Mouse (Mus musculus) midbrain, embryonic 11.5 days (tissue): ENCODE data around the gene Atp9a. TPM values are rescaled to one million over a fixed set of nuclear protein-coding genes. Genes with fewer than 3 reads are reported as not detected.

ENCODE experiments used
- ATAC-seq: fragments of 200-750 bp; cut with Nextera tagmentation; 2 replicates; pipeline ENCODE4 v1.8.0; 2017; ENCODE audit warnings: moderate TSS enrichment, moderate library complexity; ENCODE audit not compliant: low FRiP score
- DNase-seq: peaks from one replicate; pipeline ENCODE4 v3.0.0; 2015; ENCODE audit warnings: low spot score; ENCODE audit errors: missing footprints
- H3K27ac ChIP-seq: fragments of 300-500 bp; sonication (generic); 2 replicates; pipeline ENCODE4 v1.5.1; 2014; ENCODE audit warnings: low read depth, low read length
- H3K27me3 ChIP-seq: fragments of 300-500 bp; sonication (generic); 2 replicates; pipeline ENCODE4 v1.6.1; 2014; ENCODE audit warnings: mild to moderate bottlenecking, low read length, moderate library complexity, mixed read lengths; ENCODE audit not compliant: control insufficient read depth, insufficient read depth
- H3K36me3 ChIP-seq: fragments of 300-500 bp; sonication (generic); 2 replicates; pipeline ENCODE4 v1.6.1; 2014; ENCODE audit warnings: mild to moderate bottlenecking, low read length, moderate library complexity, mixed read lengths; ENCODE audit not compliant: control insufficient read depth, insufficient read depth
- H3K4me1 ChIP-seq: fragments of 300-500 bp; sonication (generic); 2 replicates; pipeline ENCODE4 v1.6.1; 2014; ENCODE audit warnings: low read length; ENCODE audit not compliant: control insufficient read depth, insufficient read depth
- H3K4me2 ChIP-seq: fragments of 300-500 bp; sonication (generic); 2 replicates; pipeline ENCODE4 v1.6.1; 2014; ENCODE audit warnings: mild to moderate bottlenecking, moderate library complexity
- H3K4me3 ChIP-seq: fragments of 300-500 bp; sonication (generic); 2 replicates; pipeline ENCODE4 v1.5.1; 2014; ENCODE audit warnings: low read depth, low read length
- H3K9ac ChIP-seq: fragments of 300-500 bp; sonication (generic); 2 replicates; pipeline ENCODE4 v1.6.1; 2014; ENCODE audit warnings: low read length
- H3K9me3 ChIP-seq: fragments of 300-500 bp; sonication (generic); 2 replicates; pipeline ENCODE4 v1.6.1; 2016; ENCODE audit warnings: low read length; ENCODE audit not compliant: control insufficient read depth
- WGBS: fragments of 180-500 bp; shearing (Covaris S2); extraction: QIAGEN DNeasy Blood & Tissue Kit; methylation state at CpG from one replicate; pipeline ENCODE4 v1.1.7; 2014; 5-methylcytosine and 5-hydroxymethylcytosine counted together
- polyA plus RNA-seq: library from polyadenylated mRNA; unstranded; fragments of >200 nt; fragmentation: Nextera tagmentation; extraction: Ambion mirVana; gene quantifications from 2 replicates; pipeline ENCODE4 v1.2.1, GENCODE M21; 2014

Gene Atp9a
- polyA plus RNA-seq, 1 experiment from 2014 or later: 16.8 TPM

GRCm38 (mm10) chr2:168766538-168767361, 24.5 kb upstream of the Atp9a start:
- peak; percentile 92 for ATAC-seq
- H3K27ac ChIP-seq: peak overlapping the region; percentile 89
- H3K4me2 ChIP-seq: peak overlapping the region; percentile 81
- under 1% methylated on average over 52 of the region's 52 CpGs for WGBS
- peak; percentile 98 for DNase-seq
- no peaks in the 10 kb centered on the region for H3K9me3 ChIP-seq
- peak overlapping the region; percentile 96 for H3K9ac ChIP-seq
- peaks cover 5% of the 10 kb centered on the region; the same call in 1 of the 2 replicates for H3K27me3 ChIP-seq
- H3K4me3 ChIP-seq: peak overlapping the region; percentile 88
- H3K36me3 ChIP-seq: no peaks in the 10 kb centered on the region
- peaks cover 31% of the 10 kb centered on the region for H3K4me1 ChIP-seq

DNA sequence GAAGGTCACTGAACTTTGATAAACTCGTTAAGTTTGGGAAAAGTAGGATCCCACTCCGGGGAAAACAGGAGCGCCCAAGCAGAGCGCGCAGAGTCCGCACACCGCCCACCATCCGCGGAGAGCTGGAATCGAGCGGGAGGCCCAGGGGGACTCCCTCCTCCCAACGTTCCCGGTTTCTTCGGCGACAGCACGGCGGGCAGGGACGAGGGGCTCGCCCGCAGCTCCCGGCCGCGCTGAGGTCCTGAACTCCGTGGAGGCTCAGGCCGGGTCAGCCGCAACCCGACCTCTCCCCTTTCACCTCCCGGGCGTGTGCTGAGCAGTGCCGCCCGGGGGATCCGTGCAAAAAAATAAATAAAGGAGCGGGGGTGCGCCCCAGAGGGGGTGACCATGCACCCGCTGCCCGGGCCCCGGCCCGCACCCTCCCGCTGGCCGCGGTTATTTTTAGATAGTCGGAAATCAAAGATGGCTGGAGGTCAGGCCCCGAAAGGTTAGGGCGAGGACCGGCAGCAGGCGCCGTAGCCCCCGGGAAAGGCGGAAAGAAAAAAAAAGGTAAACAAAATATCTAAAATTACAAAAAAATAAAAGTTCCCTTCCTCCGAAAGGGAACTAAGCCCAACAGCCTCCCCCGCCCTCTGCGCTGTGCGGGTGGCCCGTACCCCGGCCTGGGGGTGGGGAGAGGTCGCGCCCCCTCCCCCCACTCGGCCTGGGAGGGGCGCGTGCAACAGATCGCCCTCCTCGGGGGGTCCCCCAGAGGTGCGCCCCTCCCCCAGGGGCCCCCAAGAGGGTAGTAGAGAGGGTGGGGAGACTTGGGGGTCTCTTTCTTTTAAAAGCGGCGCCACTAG, 23.7 kb upstream of the Atp9a start:
- Histone ChIP-seq H3K4me3 (peak overlapping the region; percentile 88), H3K27me3 (peaks cover 5% of the 10 kb centered on the region; the same call in 1 of the 2 replicates), H3K4me2 (peak overlapping the region; percentile 81), H3K27ac (peak overlapping the region; percentile 89), H3K9ac (peak overlapping the region; percentile 96), H3K9me3 (no peaks in the 10 kb centered on the region), H3K36me3 (no peaks in the 10 kb centered on the region), H3K4me1 (peaks cover 36% of the 10 kb centered on the region)
- under 1% methylated on average over 61 of the region's 65 CpGs for WGBS
- DNase-seq: peak; percentile 94
- ATAC-seq: peak; percentile 13

GRCm38 (mm10) chr2:168765065-168765681, 23.0 kb upstream of the Atp9a start:
- Histone ChIP-seq H3K4me2 (peak overlapping the region; percentile 81), H3K27ac (peak overlapping the region; percentile 89), H3K4me1 (peaks cover 36% of the 10 kb centered on the region), H3K4me3 (peak overlapping the region; percentile 88), H3K9ac (peak overlapping the region; percentile 96), H3K36me3 (no peaks in the 10 kb centered on the region), H3K27me3 (peaks cover 5% of the 10 kb centered on the region; the same call in 1 of the 2 replicates), H3K9me3 (no peaks in the 10 kb centered on the region)
- under 1% methylated on average over 32 of the region's 32 CpGs for WGBS
- ATAC-seq: peak; percentile 52
- peak; percentile 97 for DNase-seq

DNA sequence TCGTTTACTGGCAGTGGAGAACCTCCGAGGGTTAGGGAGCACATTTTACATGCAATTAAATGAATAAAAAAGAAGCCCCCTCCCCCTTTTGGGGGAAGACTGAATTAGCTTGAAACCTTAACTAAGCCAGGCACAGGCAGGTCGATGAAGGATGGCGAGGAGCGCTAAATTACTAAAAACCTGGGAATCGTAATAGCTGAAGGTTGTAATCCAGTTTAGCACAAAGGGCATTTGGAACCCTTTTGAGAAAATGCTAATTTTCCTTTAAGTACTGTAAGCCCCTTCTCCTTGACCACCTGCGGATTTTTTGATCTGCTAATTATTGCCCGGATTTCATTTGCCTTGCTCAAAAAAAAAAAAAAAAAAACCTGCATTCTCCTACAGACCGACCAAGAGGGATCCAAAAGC, 22.3 kb upstream of the Atp9a start:
- Histone ChIP-seq H3K27ac (0 out of 2 replicates have a peak overlapping the region, but pooled peaks have one; percentile 89), H3K27me3 (peaks cover 5% of the 10 kb centered on the region; the same call in 1 of the 2 replicates), H3K4me1 (peaks cover 34% of the 10 kb centered on the region), H3K36me3 (no peaks in the 10 kb centered on the region), H3K9ac (peak overlapping the region; percentile 22; the same call in 1 of the 2 replicates), H3K9me3 (no peaks in the 10 kb centered on the region), H3K4me2 (peak overlapping the region; percentile 81), H3K4me3 (peak overlapping the region; percentile 88)
- DNase-seq (peak; percentile 93), ATAC-seq (no peak)
- 2% methylated on average over 9 of the region's 9 CpGs for WGBS

- ATAC-seq: no peak
- peak overlapping the region; percentile 88 for H3K4me3 ChIP-seq
- 2% methylated on average over 7 of the region's 7 CpGs for WGBS
- peak overlapping the region; percentile 81 for H3K4me2 ChIP-seq
- peak; percentile 93 for DNase-seq
- peaks cover 5% of the 10 kb centered on the region; the same call in 1 of the 2 replicates for H3K27me3 ChIP-seq
- H3K36me3 ChIP-seq: no peaks in the 10 kb centered on the region
- H3K27ac ChIP-seq: no peak overlapping the region
- no peaks in the 10 kb centered on the region for H3K9me3 ChIP-seq
- peaks cover 33% of the 10 kb centered on the region for H3K4me1 ChIP-seq
- peak overlapping the region; percentile 22; the same call in 1 of the 2 replicates for H3K9ac ChIP-seq
These were observed 21.6 kb upstream of the Atp9a start for GRCm38 (mm10) chr2:168763785-168764184.

DNA sequence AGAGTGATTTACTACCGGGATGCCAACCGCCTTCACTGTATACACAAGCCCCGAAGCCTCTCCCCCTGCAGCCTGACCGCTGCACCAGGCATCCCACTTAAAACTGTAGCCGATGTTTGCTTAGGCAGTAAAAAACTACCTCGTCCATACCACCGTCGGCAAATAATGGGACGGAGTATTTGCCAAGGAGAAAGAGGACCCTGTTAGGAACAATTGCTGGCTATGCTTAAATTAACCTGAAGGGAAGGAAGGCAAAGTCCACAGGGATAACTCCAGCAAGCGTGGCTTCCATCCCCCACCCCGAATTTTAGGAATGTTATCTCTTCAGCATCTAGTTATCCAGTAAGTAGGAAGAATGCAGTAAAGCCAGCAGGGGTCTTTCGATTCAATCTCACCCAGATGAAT, 20.2 kb upstream of the Atp9a start:
- H3K4me2 ChIP-seq: peak overlapping the region; percentile 81
- H3K4me3 ChIP-seq: peak overlapping the region; percentile 88
- no peaks in the 10 kb centered on the region; the same call in 1 of the 2 replicates for H3K36me3 ChIP-seq
- peak overlapping the region; percentile 18; the same call in 1 of the 2 replicates for H3K27ac ChIP-seq
- ATAC-seq (no peak), DNase-seq (peak; percentile 90)
- 1% methylated on average over 12 of the region's 12 CpGs for WGBS
- peaks cover 33% of the 10 kb centered on the region for H3K4me1 ChIP-seq
- H3K27me3 ChIP-seq: no peaks in the 10 kb centered on the region
- no peaks in the 10 kb centered on the region for H3K9me3 ChIP-seq
- H3K9ac ChIP-seq: peak overlapping the region; percentile 29; the same call in 1 of the 2 replicates

- DNase-seq (no peak), ATAC-seq (no peak)
- peak overlapping the region; percentile 88 for H3K4me3 ChIP-seq
- H3K4me2 ChIP-seq: peak overlapping the region; percentile 81
- no peaks in the 10 kb centered on the region; the same call in 1 of the 2 replicates for H3K36me3 ChIP-seq
- peaks cover 33% of the 10 kb centered on the region for H3K4me1 ChIP-seq
- peak overlapping the region; percentile 18; the same call in 1 of the 2 replicates for H3K27ac ChIP-seq
- no peaks in the 10 kb centered on the region for H3K27me3 ChIP-seq
- 5% methylated on average over 4 of the region's 4 CpGs for WGBS
- no peaks in the 10 kb centered on the region for H3K9me3 ChIP-seq
- H3K9ac ChIP-seq: peak overlapping the region; percentile 29; the same call in 1 of the 2 replicates
These were observed 19.7 kb upstream of the Atp9a start for GRCm38 (mm10) chr2:168761954-168762353.

- Histone ChIP-seq H3K9ac (no peak overlapping the region), H3K4me3 (no peak overlapping the region), H3K27ac (no peak overlapping the region), H3K27me3 (no peaks in the 10 kb centered on the region), H3K4me1 (peaks cover 33% of the 10 kb centered on the region), H3K4me2 (no peak overlapping the region), H3K36me3 (peaks cover 7% of the 10 kb centered on the region), H3K9me3 (no peaks in the 10 kb centered on the region)
- DNase-seq (no peak), ATAC-seq (no peak)
- 83% methylated on average over 9 of the region's 9 CpGs for WGBS
These were observed 18.9 kb upstream of the Atp9a start for GRCm38 (mm10) chr2:168761141-168761540.
